Mouse (Mus musculus) hindbrain, embryonic 16.5 days (tissue): ENCODE measurements at regions not wholly inside any gene's neighbourhood (a gene's known extent, or its start where the extent isn't known, plus 50 kb on each side); places are given as distances from the start of the nearest gene placed in this dataset.

Experiments used
- ATAC-seq: fragments of 200-750 bp; cut with Nextera tagmentation; 2 replicates; pipeline ENCODE4 v1.8.0; 2017; ENCODE audit warnings: moderate TSS enrichment, moderate library complexity
- H3K27ac ChIP-seq: fragments of 300-500 bp; sonication (generic); 2 replicates; pipeline ENCODE4 v1.5.1; 2014; ENCODE audit warnings: low read depth, mild to moderate bottlenecking, control low read depth, low read length, moderate library complexity
- H3K27me3 ChIP-seq: fragments of 300-500 bp; sonication (generic); replicated peaks from 2 replicates; pipeline ENCODE4 v1.6.1; 2014; ENCODE audit warnings: low read length; ENCODE audit not compliant: control insufficient read depth, insufficient read depth
- H3K36me3 ChIP-seq: fragments of 300-500 bp; sonication (generic); 2 replicates; pipeline ENCODE4 v1.6.1; 2014; ENCODE audit warnings: mild to moderate bottlenecking, low read length, moderate library complexity, mixed read lengths; ENCODE audit not compliant: control insufficient read depth, insufficient read depth
- H3K4me1 ChIP-seq: fragments of 300-500 bp; sonication (generic); 2 replicates; pipeline ENCODE4 v1.6.1; 2014; ENCODE audit warnings: low read depth, low read length; ENCODE audit not compliant: control insufficient read depth, insufficient read depth
- H3K4me2 ChIP-seq: fragments of 300-500 bp; sonication (generic); 2 replicates; pipeline ENCODE4 v1.6.1; 2014; ENCODE audit warnings: mild to moderate bottlenecking, low read length, control low read depth, moderate library complexity
- H3K4me3 ChIP-seq: fragments of 300-500 bp; sonication (generic); 2 replicates; pipeline ENCODE4 v1.5.1; 2014; ENCODE audit warnings: mild to moderate bottlenecking, low read length, control low read depth, moderate library complexity
- H3K9ac ChIP-seq: fragments of 300-500 bp; sonication (generic); 2 replicates; pipeline ENCODE4 v1.6.1; 2014; ENCODE audit warnings: low read depth, mild to moderate bottlenecking, control low read depth, low read length, moderate library complexity
- H3K9me3 ChIP-seq: fragments of 300-500 bp; sonication (generic); 2 replicates; pipeline ENCODE4 v1.6.1; 2014; ENCODE audit warnings: mild to moderate bottlenecking, low read length, moderate library complexity; ENCODE audit not compliant: control insufficient read depth
- WGBS: fragments of 180-500 bp; shearing (Covaris S2); extraction: QIAGEN DNeasy Blood & Tissue Kit; methylation state at CpG from one replicate; pipeline ENCODE4 v1.1.7; 2014; 5-methylcytosine and 5-hydroxymethylcytosine counted together

DNA sequence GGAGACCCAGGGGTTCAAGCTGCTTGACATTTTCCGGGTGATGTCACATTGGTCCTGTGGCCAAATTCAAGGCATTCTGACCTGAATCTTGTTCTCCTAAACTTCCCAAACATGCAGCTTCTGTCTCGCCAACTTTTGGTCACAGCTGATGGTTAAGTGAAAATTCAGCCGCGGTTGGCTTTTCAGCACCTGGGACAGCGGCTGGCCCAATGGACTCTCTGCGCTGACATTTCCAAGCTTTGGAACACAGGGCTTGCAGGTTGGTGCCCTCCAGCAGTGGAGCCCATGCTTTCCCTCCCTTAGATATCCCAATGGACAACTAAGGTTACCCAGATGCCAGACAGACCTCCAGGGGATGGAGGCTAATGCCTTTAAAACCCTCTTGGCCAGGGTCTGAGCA is 100.2 kb downstream of the Aipl1 start:
- H3K27ac ChIP-seq, result no peak overlapping the region
- H3K4me1 ChIP-seq, result no peaks in the 10 kb centered on the region
- no peaks in the 10 kb centered on the region for H3K36me3 ChIP-seq
- ATAC-seq, result no peak
- no peak overlapping the region for H3K4me3 ChIP-seq
- 36% methylated on average over 6 of the region's 6 CpGs for WGBS
- H3K9ac ChIP-seq, result no peak overlapping the region
- no peaks in the 10 kb centered on the region for H3K9me3 ChIP-seq
- no peaks in the 10 kb centered on the region for H3K27me3 ChIP-seq
- no peak overlapping the region for H3K4me2 ChIP-seq

DNA sequence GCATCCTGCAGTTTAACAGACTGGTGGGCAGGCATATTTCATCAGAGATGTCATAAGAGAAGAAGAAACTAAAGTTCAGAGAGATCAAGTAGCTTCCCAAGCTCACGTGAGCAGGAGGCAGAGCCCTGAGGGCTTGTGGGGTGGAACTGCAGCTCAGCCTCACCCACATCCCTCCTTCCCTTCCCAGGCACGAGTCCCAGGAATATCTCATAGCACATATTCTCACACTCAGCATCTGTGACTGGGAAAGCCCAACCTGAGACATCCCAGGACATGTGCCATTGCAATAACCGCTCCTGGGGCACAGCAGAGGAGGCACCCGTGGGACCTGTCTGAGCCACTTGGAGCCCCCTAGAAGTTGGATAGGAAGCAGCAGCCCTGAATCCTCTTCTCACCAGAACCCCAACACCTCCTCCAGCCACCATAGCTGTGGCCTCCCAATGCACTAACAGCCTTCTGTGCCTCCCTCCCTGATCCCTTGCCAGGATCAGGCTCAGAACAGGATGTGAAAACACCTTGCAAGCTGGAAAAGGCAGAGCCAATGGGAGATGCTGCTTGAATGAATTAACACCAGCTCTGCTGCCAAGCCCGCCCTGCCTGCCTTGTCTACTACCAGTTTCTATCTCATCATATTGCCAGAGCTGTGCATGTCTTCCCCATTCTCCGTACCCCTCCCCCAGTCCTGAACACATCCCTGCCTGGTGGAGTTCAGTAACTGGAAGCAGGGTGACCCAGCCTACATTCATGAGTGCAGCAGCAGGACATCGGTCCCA is 107.4 kb downstream of the Aipl1 start:
- Histone ChIP-seq H3K4me2 (no peak overlapping the region), H3K4me3 (no peak overlapping the region), H3K4me1 (no peaks in the 10 kb centered on the region), H3K27ac (no peak overlapping the region), H3K9ac (no peak overlapping the region), H3K36me3 (no peaks in the 10 kb centered on the region), H3K27me3 (no peaks in the 10 kb centered on the region), H3K9me3 (no peaks in the 10 kb centered on the region)
- 78% methylated on average over 7 of the region's 7 CpGs for WGBS
- no peak for ATAC-seq

DNA sequence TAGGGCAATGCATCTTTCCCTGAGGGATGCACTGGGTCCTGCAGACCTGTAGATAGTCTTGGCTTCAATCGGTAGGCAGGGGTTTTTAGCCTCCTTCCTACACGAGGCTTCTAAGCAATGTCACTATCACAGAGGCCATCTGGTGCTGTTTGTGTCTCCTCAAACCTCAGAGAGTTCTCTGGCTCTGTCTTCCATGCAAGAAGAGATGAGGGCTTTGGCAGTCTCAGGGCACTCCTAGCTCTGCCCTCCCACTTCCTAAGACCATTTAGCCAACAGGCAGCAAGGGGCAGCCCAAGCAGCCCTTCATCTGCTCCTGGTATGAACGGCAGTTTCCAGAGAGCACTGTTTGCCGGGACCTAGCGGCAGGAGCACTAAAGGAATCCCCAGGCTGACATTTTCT is 122.6 kb downstream of the Aipl1 start:
- Histone ChIP-seq H3K4me1 (no peaks in the 10 kb centered on the region), H3K4me2 (no peak overlapping the region), H3K36me3 (no peaks in the 10 kb centered on the region), H3K27ac (no peak overlapping the region), H3K4me3 (no peak overlapping the region), H3K27me3 (no peaks in the 10 kb centered on the region), H3K9me3 (no peaks in the 10 kb centered on the region), H3K9ac (no peak overlapping the region)
- 41% methylated on average over 5 of the region's 5 CpGs for WGBS
- no peak for ATAC-seq

DNA sequence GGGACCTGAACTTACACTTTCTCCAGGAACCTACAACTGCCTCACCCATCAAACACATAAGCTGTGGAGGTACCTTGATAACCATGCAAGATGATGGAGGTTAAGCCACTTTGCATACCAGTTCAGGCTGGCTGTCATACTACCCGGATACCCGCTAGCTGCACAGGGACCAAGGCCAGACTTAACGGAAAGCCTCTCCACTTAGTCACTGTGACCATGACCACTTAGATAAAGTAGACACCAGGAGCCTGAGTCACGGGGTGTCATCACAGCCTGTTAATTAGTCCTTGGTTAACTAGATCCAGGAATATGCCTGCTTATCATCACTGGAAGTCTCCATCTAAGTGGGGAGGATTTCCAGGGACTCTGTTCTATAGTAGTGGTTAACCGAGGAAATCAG is 124.7 kb downstream of the Aipl1 start:
- Histone ChIP-seq H3K9me3 (no peaks in the 10 kb centered on the region), H3K27ac (no peak overlapping the region), H3K4me2 (no peak overlapping the region), H3K4me1 (no peaks in the 10 kb centered on the region), H3K36me3 (no peaks in the 10 kb centered on the region), H3K9ac (no peak overlapping the region), H3K27me3 (no peaks in the 10 kb centered on the region), H3K4me3 (no peak overlapping the region)
- WGBS, result 93% methylated on average over 5 of the region's 5 CpGs
- ATAC-seq, result no peak

DNA sequence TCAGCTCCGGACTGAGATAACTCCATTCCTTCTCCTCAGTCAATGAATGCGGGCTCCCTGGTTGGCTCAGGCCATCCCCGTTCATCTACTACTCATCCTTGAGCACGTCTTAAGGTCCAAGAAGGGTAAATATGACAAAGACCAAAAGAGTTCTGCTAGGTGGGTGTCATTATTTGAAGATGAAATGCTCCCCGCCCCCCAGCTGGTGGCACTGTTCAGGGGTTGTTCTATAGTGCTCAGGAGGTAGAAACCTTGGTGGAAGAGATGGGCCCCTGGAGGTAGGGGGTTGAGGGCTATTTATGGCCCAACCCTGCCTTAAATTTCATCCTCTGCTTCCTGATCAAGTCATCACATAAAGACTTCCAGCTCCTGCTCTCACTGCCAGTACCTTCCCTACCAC is 126.0 kb downstream of the Aipl1 start:
- no peak overlapping the region for H3K9ac ChIP-seq
- H3K36me3 ChIP-seq, result no peaks in the 10 kb centered on the region
- 83% methylated on average over 5 of the region's 5 CpGs for WGBS
- no peaks in the 10 kb centered on the region for H3K4me1 ChIP-seq
- no peak overlapping the region for H3K4me3 ChIP-seq
- H3K27ac ChIP-seq, result no peak overlapping the region
- H3K27me3 ChIP-seq, result no peaks in the 10 kb centered on the region
- no peak overlapping the region for H3K4me2 ChIP-seq
- H3K9me3 ChIP-seq, result no peaks in the 10 kb centered on the region
- no peak for ATAC-seq

DNA sequence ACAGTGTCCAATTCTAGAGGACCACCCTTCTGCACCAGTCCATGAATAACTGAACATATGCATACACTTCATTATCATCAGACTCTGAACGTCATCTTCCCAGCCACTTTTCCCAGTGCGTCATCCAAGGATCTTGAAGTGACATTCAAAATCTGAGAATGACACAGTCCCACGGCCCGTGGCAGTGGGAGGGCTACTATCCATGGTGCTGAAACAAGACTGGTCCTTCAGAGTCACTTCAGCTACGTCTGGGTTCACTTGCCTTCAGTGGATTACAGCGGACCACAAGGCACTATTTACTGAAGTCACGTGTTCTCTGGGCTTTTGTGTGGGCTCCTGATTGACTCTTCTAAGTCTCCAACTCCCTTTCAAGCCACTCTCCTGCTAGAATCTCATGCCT is 128.7 kb downstream of the Aipl1 start:
- ATAC-seq, result no peak
- Histone ChIP-seq H3K9me3 (no peaks in the 10 kb centered on the region), H3K36me3 (no peaks in the 10 kb centered on the region), H3K4me2 (no peak overlapping the region), H3K27me3 (no peaks in the 10 kb centered on the region), H3K9ac (no peak overlapping the region), H3K4me1 (no peaks in the 10 kb centered on the region), H3K4me3 (no peak overlapping the region), H3K27ac (no peak overlapping the region)
- WGBS, result 37% methylated on average over 7 of the region's 7 CpGs

DNA sequence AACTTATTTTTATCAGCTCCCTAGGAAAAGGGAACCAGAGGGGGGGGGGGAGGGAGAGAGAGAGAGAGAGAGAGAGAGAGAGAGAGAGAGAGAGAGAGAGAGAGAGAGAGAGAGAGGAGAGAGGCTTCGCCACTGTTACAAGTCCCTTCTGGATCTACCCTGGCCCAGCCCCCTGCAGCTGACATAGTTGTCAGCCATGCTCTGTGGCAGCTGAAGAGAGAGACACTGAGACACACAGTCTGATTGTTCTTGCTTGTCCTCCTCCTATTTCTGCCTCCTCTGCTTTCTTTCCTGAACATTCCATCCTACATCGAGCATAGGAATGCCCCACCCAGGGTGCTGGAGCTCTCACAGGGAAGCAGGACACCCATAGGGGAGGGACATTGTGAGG is 134.3 kb downstream of the Aipl1 start:
- Histone ChIP-seq H3K27ac (no peak overlapping the region), H3K4me2 (no peak overlapping the region), H3K9ac (no peak overlapping the region), H3K4me3 (no peak overlapping the region), H3K9me3 (no peaks in the 10 kb centered on the region), H3K4me1 (peaks cover 2% of the 10 kb centered on the region), H3K36me3 (no peaks in the 10 kb centered on the region), H3K27me3 (no peaks in the 10 kb centered on the region)
- whole genome bisulfite sequencing, result 19% methylated on average over 2 of the region's 2 CpGs
- ATAC-seq, result no peak

DNA sequence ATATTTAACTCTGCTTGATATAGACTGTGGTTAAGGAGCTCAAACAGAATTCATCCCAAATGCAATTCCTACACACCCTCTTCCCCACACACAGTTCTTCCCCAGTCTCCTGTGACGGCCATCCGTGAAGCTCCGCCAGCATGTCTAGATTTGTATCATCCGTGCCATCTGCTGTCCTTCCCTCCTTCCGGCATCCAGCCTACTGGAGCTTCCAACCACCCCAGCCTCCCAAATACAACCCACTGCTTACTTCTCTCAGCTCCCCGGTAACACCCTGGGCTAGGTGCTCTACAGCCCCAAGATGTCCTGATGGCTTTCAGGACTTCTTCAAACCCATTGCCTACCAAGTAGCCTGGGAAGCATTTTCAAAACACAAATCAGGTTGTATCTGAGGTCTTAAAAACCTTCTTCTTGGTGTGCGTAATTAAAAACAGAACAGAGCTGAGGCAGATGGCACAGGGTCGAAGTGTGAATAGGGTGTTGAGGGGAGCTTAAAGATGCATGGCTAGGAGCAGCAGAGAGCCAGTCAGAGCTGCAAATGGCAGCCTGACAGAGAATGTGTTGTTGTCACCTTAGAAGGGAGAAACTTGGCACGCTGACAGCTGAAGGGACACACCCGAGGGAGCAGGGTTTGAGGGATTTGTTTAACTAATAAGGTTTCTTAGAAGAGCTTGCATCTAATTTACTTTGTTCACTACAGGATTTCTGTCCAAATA is 134.8 kb downstream of the Aipl1 start:
- WGBS, result 53% methylated on average over 10 of the region's 10 CpGs
- H3K9ac ChIP-seq, result no peak overlapping the region
- no peak; the same call in 1 of the 2 replicates for ATAC-seq
- no peaks in the 10 kb centered on the region for H3K27me3 ChIP-seq
- no peaks in the 10 kb centered on the region for H3K36me3 ChIP-seq
- H3K4me3 ChIP-seq, result no peak overlapping the region
- peaks cover 2% of the 10 kb centered on the region for H3K4me1 ChIP-seq
- H3K4me2 ChIP-seq, result no peak overlapping the region
- H3K9me3 ChIP-seq, result no peaks in the 10 kb centered on the region
- H3K27ac ChIP-seq, result no peak overlapping the region

DNA sequence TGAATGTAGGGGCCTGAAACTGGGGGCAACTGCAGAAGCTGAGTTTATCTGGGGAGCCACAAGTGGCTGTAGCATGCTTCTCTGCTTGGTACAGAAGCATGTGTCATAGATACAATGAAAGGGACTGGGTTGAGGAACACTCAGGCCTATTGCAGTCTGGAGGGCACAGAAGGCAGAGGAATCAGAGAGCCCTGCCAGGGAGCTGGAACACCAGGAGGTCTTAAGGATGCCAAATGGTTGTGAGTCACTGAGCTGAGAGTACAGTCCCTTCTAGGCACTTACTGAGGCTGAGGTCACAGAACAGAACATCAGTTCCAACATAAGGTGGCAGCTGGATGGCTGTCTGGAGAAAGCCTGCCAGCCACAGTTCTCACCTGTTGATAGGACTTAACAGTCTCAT is 136.5 kb downstream of the Aipl1 start:
- Histone ChIP-seq H3K27me3 (no peaks in the 10 kb centered on the region), H3K4me3 (no peak overlapping the region), H3K4me2 (no peak overlapping the region), H3K36me3 (no peaks in the 10 kb centered on the region), H3K9ac (no peak overlapping the region), H3K4me1 (peaks cover 2% of the 10 kb centered on the region), H3K27ac (no peak overlapping the region), H3K9me3 (no peaks in the 10 kb centered on the region)
- no peak for ATAC-seq
